10 mouse cellular contexts compared by ENCODE assay signal in genomic region chr12:72944411-72945225, GRCm38 (mm10). TPM values are rescaled to one million over a fixed set of nuclear protein-coding genes. Genes with fewer than 3 reads are reported as not detected.
DNase-seq lines count a peak whose midpoint lies in the region; ATAC-seq and TF ChIP-seq lines count a peak whose summit lies in the region.
"Had no signal": no experiment of that assay in that cellular context is flagged by ENCODE, and none has a peak within 500 bp of the region (broad histone marks: within the 10 kb centered on the region; RNA-seq: fewer than 3 reads in every experiment).

No protein-coding gene starts in this region.

- DNase-seq in heart, adult 2 months = no peak
- peak; percentile 44 for DNase-seq in embryo, embryonic 11 days
- no peak for DNase-seq in adrenal gland, postnatal 25 days
- DNase-seq in layer of hippocampus, adult 11-12 months (ENCODE audit: low spot score) = no peak
- DNase-seq in spleen, adult 12 weeks (ENCODE audit: low spot score) = no peak
- DNase-seq: lung, postnatal 14 days; right cerebral cortex, postnatal 25 days had no signal

- peak overlapping the region; percentile 77 for H3K4me2 ChIP-seq in heart, embryonic 14.5 days (ENCODE audit: low read length)
- peak overlapping the region; percentile 48 for H3K4me2 ChIP-seq in hindbrain, embryonic 15.5 days
- peak overlapping the region; percentile 55 for H3K4me2 ChIP-seq in midbrain, embryonic 12.5 days (replicated peaks)

- no peak for TF ChIP-seq EP300 in heart, adult 2 months (IDR thresholded peaks at IDR 0.05; ENCODE audit: insufficient read depth, low read depth, low read length)

- H3K9ac ChIP-seq in heart, embryonic 14.5 days (ENCODE audit: low read length) = no peak overlapping the region
- H3K9ac ChIP-seq in heart, adult 2 months (ENCODE audit: low read depth, low read length) = no peak overlapping the region
- no peak overlapping the region for H3K9ac ChIP-seq in hindbrain, embryonic 15.5 days
- H3K9ac ChIP-seq in midbrain, embryonic 12.5 days (replicated peaks) = no peak overlapping the region

- no peaks in the 10 kb centered on the region for H3K9me3 ChIP-seq in heart, embryonic 14.5 days (ENCODE audit: control insufficient read depth, low read length)
- no peaks in the 10 kb centered on the region for H3K9me3 ChIP-seq in hindbrain, embryonic 15.5 days
- no peaks in the 10 kb centered on the region for H3K9me3 ChIP-seq in midbrain, embryonic 12.5 days

- TF ChIP-seq POLR2A in heart, adult 2 months (IDR thresholded peaks at IDR 0.05; ENCODE audit: insufficient read depth, low read depth, low read length) = no peak

- H3K79me2 ChIP-seq in heart, adult 2 months (replicated peaks; ENCODE audit: control insufficient read depth, insufficient read depth, low read length) = no peaks in the 10 kb centered on the region

- peaks cover 95% of the 10 kb centered on the region for H3K27me3 ChIP-seq in heart, embryonic 14.5 days (ENCODE audit: control insufficient read depth, insufficient read depth, low read length)
- peaks cover 25% of the 10 kb centered on the region for H3K27me3 ChIP-seq in heart, adult 2 months (ENCODE audit: control insufficient read depth, insufficient read depth, low read length)
- peaks cover 96% of the 10 kb centered on the region for H3K27me3 ChIP-seq in hindbrain, embryonic 15.5 days
- peaks cover 87% of the 10 kb centered on the region for H3K27me3 ChIP-seq in midbrain, embryonic 12.5 days

- ATAC-seq in heart, embryonic 14.5 days (ENCODE audit: insufficient number of reproducible peaks, insufficient read depth, low FRiP score, low read depth) = no peak
- ATAC-seq in hindbrain, embryonic 15.5 days (ENCODE audit: low FRiP score, low read depth) = no peak
- ATAC-seq in midbrain, embryonic 12.5 days (ENCODE audit: low FRiP score, low read depth) = peak; percentile 10; the same call in 1 of the 2 replicates

- peak overlapping the region in 1 of 2 experiments; percentile 47; a peak in 2 of 4 replicates for H3K4me3 ChIP-seq in heart, embryonic 14.5 days (ENCODE audit: control insufficient read depth in 1 of 2, insufficient read depth in 1 of 2, low read depth in 1 of 2, low read length in 2 of 2)
- no peak overlapping the region for H3K4me3 ChIP-seq in heart, adult 2 months
- peak overlapping the region; percentile 21; the same call in 1 of the 2 replicates for H3K4me3 ChIP-seq in hindbrain, embryonic 15.5 days
- H3K4me3 ChIP-seq in midbrain, embryonic 12.5 days = peak overlapping the region; percentile 41

- no peak overlapping the region for H3K27ac ChIP-seq in heart, embryonic 14.5 days (replicated peaks in 1 of 2; ENCODE audit: control insufficient read depth in 1 of 2, insufficient read depth in 1 of 2, low read depth in 2 of 2, low read length in 2 of 2)
- no peak overlapping the region for H3K27ac ChIP-seq in heart, adult 2 months
- H3K27ac ChIP-seq in hindbrain, embryonic 15.5 days (replicated peaks) = no peak overlapping the region
- H3K27ac ChIP-seq in midbrain, embryonic 12.5 days (replicated peaks) = no peak overlapping the region

- TF ChIP-seq CTCF in heart, adult 2 months (IDR thresholded peaks at IDR 0.05) = no peak

- intact Hi-C loops in heart, adult 2 months (cut with DNase I) = loop anchor here (5.0 kb wide), 1 partner anchor 98 kb away; no protein-coding TSS in a partner anchor

- H3K4me1 ChIP-seq in heart, embryonic 14.5 days (ENCODE audit: control insufficient read depth in 2 of 2, insufficient read depth in 2 of 2, low read length in 2 of 2) = peaks cover 0 to 16% of the 10 kb centered on the region in 2 experiments; a peak in 2 of 4 replicates
- H3K4me1 ChIP-seq in heart, adult 2 months (ENCODE audit: control insufficient read depth, insufficient read depth, low read length) = no peaks in the 10 kb centered on the region
- peaks cover 10% of the 10 kb centered on the region for H3K4me1 ChIP-seq in hindbrain, embryonic 15.5 days (replicated peaks)
- H3K4me1 ChIP-seq in midbrain, embryonic 12.5 days = peaks cover 24% of the 10 kb centered on the region

- H3K36me3 ChIP-seq in heart, embryonic 14.5 days (ENCODE audit: control insufficient read depth, insufficient read depth, low read length) = no peaks in the 10 kb centered on the region
- H3K36me3 ChIP-seq in heart, adult 2 months (ENCODE audit: control insufficient read depth, insufficient read depth, low read length) = no peaks in the 10 kb centered on the region
- H3K36me3 ChIP-seq in hindbrain, embryonic 15.5 days = no peaks in the 10 kb centered on the region
- H3K36me3 ChIP-seq in midbrain, embryonic 12.5 days = no peaks in the 10 kb centered on the region

- WGBS in heart, embryonic 14.5 days = 3% methylated on average over 24 of the region's 24 CpGs
- WGBS in heart, adult 2 months = 8% methylated on average over 24 of the region's 24 CpGs
- WGBS in hindbrain, embryonic 15.5 days = under 1% methylated on average over 24 of the region's 24 CpGs
- WGBS in midbrain, embryonic 12.5 days = under 1% methylated on average over 24 of the region's 24 CpGs

RNA-seq across cellular contexts. Expression of gene 4930447C04Rik, which starts 4.0 kb away (rescaled TPM):
- polyA plus RNA-seq in heart, embryonic 14.5 days (2014; fragmentation: Nextera tagmentation; extraction: Ambion mirVana) = 1.1 and 1.6 TPM in 2 replicates
- under 1 TPM; 0.30 to 0.47 TPM for total RNA-seq in heart, adult 2 months (2021)
- polyA plus RNA-seq in heart, adult 2 months (2012; rRNA removed) = 0.23 TPM in 1 of 2 replicates, not detected in the other
- 6.5 and 6.7 TPM in 2 replicates for polyA plus RNA-seq in hindbrain, embryonic 15.5 days (2015; fragmentation: Nextera tagmentation; extraction: Ambion mirVana)
- 1.4 and 3.2 TPM in 2 replicates for polyA plus RNA-seq in midbrain, embryonic 12.5 days (2016; fragmentation: Nextera tagmentation; extraction: Ambion mirVana)
- total RNA-seq in adrenal gland, postnatal 25 days (2021) = 0.61 TPM in 1 of 2 replicates, not detected in the other

RNA-seq across cellular contexts. Expression of gene Six6, which starts 4.9 kb away (rescaled TPM):
- polyA plus RNA-seq in heart, embryonic 14.5 days (2014; fragmentation: Nextera tagmentation; extraction: Ambion mirVana) = not detected in 2 replicates
- not detected for total RNA-seq in heart, adult 2 months (2021)
- polyA plus RNA-seq in heart, adult 2 months (2012; rRNA removed) = not detected in 2 replicates
- not detected in 2 replicates for polyA plus RNA-seq in hindbrain, embryonic 15.5 days (2015; fragmentation: Nextera tagmentation; extraction: Ambion mirVana)
- 0.13 TPM in 1 of 2 replicates, not detected in the other for polyA plus RNA-seq in midbrain, embryonic 12.5 days (2016; fragmentation: Nextera tagmentation; extraction: Ambion mirVana)
- total RNA-seq in adrenal gland, postnatal 25 days (2021) = not detected in 2 replicates
